In the genomic region with DNA sequence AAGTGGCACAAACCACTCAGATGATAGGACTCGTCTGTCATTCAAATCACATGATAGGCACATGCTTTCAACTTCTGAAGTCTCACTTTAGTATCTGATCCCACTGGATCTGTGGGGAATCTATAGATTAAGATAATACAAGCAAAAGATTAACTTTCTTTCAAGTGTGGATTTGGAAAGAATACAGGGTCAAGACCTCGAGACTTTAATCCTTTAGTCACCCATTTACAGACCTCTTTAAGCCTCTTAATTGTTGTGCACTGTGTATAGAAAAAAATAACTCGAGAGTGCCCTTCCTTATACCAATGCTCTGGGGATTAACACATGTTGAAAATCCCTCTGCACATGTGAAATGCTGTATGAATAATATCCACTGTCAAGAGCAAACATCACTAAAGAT, we compare ENCODE assay signal across 21 mouse cellular contexts.
DNase-seq lines count a peak whose midpoint lies in the region; ATAC-seq lines count a peak whose summit lies in the region.
"Had no signal": no experiment of that assay in that cellular context is flagged by ENCODE, and none has a peak within 500 bp of the region (broad histone marks: within the 10 kb centered on the region; RNA-seq: fewer than 3 reads in every experiment).

No protein-coding gene starts in this region.

- WGBS in midbrain, embryonic 11.5 days, result 20% methylated on average over 3 of the region's 3 CpGs
- WGBS in midbrain, embryonic 13.5 days, result 13% methylated on average over 3 of the region's 3 CpGs
- WGBS in kidney, embryonic 16.5 days, result 73% methylated on average over 3 of the region's 3 CpGs

- H3K4me2 ChIP-seq in midbrain, embryonic 11.5 days, result no peak overlapping the region
- no peak overlapping the region for H3K4me2 ChIP-seq in midbrain, embryonic 13.5 days (replicated peaks)
- no peak overlapping the region for H3K4me2 ChIP-seq in kidney, embryonic 16.5 days (replicated peaks; ENCODE audit: low read depth, low read length)

- no peak for ATAC-seq in midbrain, embryonic 11.5 days (ENCODE audit: low FRiP score)
- ATAC-seq in midbrain, embryonic 13.5 days, result no peak
- ATAC-seq in kidney, embryonic 16.5 days (ENCODE audit: low FRiP score, low TSS enrichment), result no peak
- ATAC-seq: activated CD4-positive, CD25-positive, alpha-beta regulatory T cell, adult 4 months; CD4-positive, CD25-positive, alpha-beta regulatory T cell, adult 4 months; Patski had no signal

- no peak overlapping the region for H3K9ac ChIP-seq in midbrain, embryonic 11.5 days (ENCODE audit: low read length)
- no peak overlapping the region for H3K9ac ChIP-seq in midbrain, embryonic 13.5 days (replicated peaks)
- no peak overlapping the region for H3K9ac ChIP-seq in kidney, embryonic 16.5 days (replicated peaks; ENCODE audit: low read length)

- DNase-seq in midbrain, embryonic 11.5 days (ENCODE audit: low spot score, missing footprints), result peak; percentile 78
- peak; percentile 11 for DNase-seq in retina, embryonic 14.5 days (ENCODE audit: low spot score)
- DNase-seq in retina, postnatal 1 day, result peak; percentile 65
- no peak for DNase-seq in frontal cortex, postnatal 14 days (ENCODE audit: low spot score in 2 of 2)
- DNase-seq: adrenal gland, adult 2 months; adrenal gland, adult 8-10 months; adrenal gland, postnatal 10 days; adrenal gland, postnatal 14 days; adrenal gland, postnatal 25 days; adrenal gland, postnatal 36 days; B cell, adult 2 months; cerebellum, adult 11 months; cerebellum, adult 11-12 months; cerebellum, adult 18-20 months had no signal

- no peak overlapping the region for H3K27ac ChIP-seq in midbrain, embryonic 11.5 days (ENCODE audit: low read depth, low read length)
- H3K27ac ChIP-seq in midbrain, embryonic 13.5 days, result no peak overlapping the region
- no peak overlapping the region for H3K27ac ChIP-seq in kidney, embryonic 16.5 days (ENCODE audit: low read length)

- H3K4me3 ChIP-seq in midbrain, embryonic 11.5 days (ENCODE audit: low read depth, low read length), result no peak overlapping the region
- no peak overlapping the region for H3K4me3 ChIP-seq in midbrain, embryonic 13.5 days (replicated peaks)
- no peak overlapping the region for H3K4me3 ChIP-seq in kidney, embryonic 16.5 days (ENCODE audit: low read length)

- H3K27me3 ChIP-seq in midbrain, embryonic 11.5 days (ENCODE audit: control insufficient read depth, insufficient read depth, low read length), result no peaks in the 10 kb centered on the region
- H3K27me3 ChIP-seq in midbrain, embryonic 13.5 days, result no peaks in the 10 kb centered on the region
- no peaks in the 10 kb centered on the region for H3K27me3 ChIP-seq in kidney, embryonic 16.5 days (ENCODE audit: insufficient read depth, low read length)
- H3K27me3 ChIP-seq: CH12.LX had no signal

- H3K4me1 ChIP-seq in midbrain, embryonic 11.5 days (ENCODE audit: control insufficient read depth, insufficient read depth, low read length), result peaks cover 2% of the 10 kb centered on the region; the same call in 1 of the 2 replicates
- H3K4me1 ChIP-seq in midbrain, embryonic 13.5 days (replicated peaks), result no peaks in the 10 kb centered on the region
- H3K4me1 ChIP-seq in kidney, embryonic 16.5 days (ENCODE audit: insufficient read depth, low read length), result no peaks in the 10 kb centered on the region

- no peaks in the 10 kb centered on the region for H3K36me3 ChIP-seq in midbrain, embryonic 11.5 days (ENCODE audit: control insufficient read depth, insufficient read depth, low read length)
- no peaks in the 10 kb centered on the region for H3K36me3 ChIP-seq in midbrain, embryonic 13.5 days
- H3K36me3 ChIP-seq in kidney, embryonic 16.5 days (ENCODE audit: insufficient read depth, low read length), result no peaks in the 10 kb centered on the region
- H3K36me3 ChIP-seq: G1E had no signal

- H3K9me3 ChIP-seq in midbrain, embryonic 11.5 days (ENCODE audit: control insufficient read depth, low read length), result no peaks in the 10 kb centered on the region
- no peaks in the 10 kb centered on the region for H3K9me3 ChIP-seq in midbrain, embryonic 13.5 days
- H3K9me3 ChIP-seq in kidney, embryonic 16.5 days (ENCODE audit: low read length), result no peaks in the 10 kb centered on the region
- H3K9me3 ChIP-seq: G1E had no signal

Comparison
In these comparisons a context has a peak if more than half of its experiments do, and no peak if none do; other contexts are left out.
1. DNase-seq: peak in midbrain, embryonic 11.5 days (single experiment), retina, embryonic 14.5 days (single experiment) and retina, postnatal 1 day (single experiment); none in frontal cortex, postnatal 14 days (0 of 2).